Mouse (Mus musculus): ENCODE results near the gene Sept11. TPM values are rescaled to one million over a fixed set of nuclear protein-coding genes. Genes with fewer than 3 reads are reported as not detected.

The Sept11 gene
- polyA plus RNA-seq, 1 experiment: 171 TPM

DNA sequence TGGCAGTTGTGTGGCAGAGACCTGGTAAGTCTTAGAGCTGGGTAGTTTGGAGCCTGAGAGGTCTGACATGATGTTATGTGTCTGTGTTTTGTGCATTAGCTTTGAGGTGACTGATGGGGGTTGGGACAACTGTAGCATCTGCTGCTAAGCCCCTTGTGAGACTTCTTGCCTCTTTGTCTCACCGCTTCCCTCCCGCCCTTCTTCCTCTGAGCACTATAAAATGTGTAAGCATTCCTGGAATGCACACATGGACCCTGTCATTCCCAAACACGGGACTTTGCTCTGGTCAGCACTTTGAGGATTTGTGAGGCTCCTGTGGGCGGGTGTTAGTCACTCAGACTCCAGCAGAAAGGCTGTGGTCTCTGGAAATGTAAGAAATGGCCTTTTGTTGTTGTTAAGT is 36.7 kb downstream of the Sept11 start:
- no peak overlapping the region for H3K27ac ChIP-seq (ENCODE audit: insufficient read depth, low read depth, low read length)
- WGBS: 68% methylated on average over 4 of the region's 4 CpGs
- no peak overlapping the region for H3K4me3 ChIP-seq (ENCODE audit: insufficient read depth, low read depth, low read length)
- peaks cover 32% of the 10 kb centered on the region for H3K4me1 ChIP-seq (ENCODE audit: control insufficient read depth, insufficient read depth, low read length)
- TF ChIP-seq CTCF (IDR thresholded peaks at IDR 0.05; ENCODE audit: insufficient read depth, low read depth, low read length) (no peak), POLR2A (IDR thresholded peaks at IDR 0.05; ENCODE audit: insufficient read depth, low read depth, low read length) (no peak)

DNA sequence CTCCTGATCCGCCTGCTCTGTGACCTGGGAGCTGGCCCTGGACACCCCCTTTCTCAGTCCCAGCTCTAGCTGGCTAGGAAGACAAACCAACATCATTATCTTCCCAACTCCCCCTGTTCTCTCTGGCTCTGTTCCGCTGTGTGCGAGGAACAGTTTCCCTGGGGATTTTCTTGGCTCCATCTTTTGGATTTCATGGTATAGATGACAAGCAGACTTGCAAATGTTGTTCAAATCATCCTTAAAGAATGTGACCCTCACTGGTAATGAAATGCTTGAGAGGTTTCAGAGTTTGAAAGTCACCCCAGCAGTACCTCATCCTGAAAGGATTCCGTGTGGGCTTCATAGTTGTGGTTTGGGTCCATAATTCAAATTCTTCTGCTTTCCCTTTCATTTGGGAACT is 38.2 kb downstream of the Sept11 start:
- H3K4me1 ChIP-seq (ENCODE audit: control insufficient read depth, insufficient read depth, low read length): peaks cover 26% of the 10 kb centered on the region

GRCm38 (mm10) chr5:93133445-93134244 is 40.4 kb downstream of the Sept11 start:
- no peak for TF ChIP-seq POLR2A (IDR thresholded peaks at IDR 0.05; ENCODE audit: insufficient read depth, low read depth, low read length)
- no peak for TF ChIP-seq CTCF (IDR thresholded peaks at IDR 0.05; ENCODE audit: insufficient read depth, low read depth, low read length)
- H3K4me1 ChIP-seq (ENCODE audit: control insufficient read depth, insufficient read depth, low read length): peaks cover 27% of the 10 kb centered on the region

More for the DNA sequence above, 38.2 kb downstream of the Sept11 start:
- Histone ChIP-seq H3K4me3 (ENCODE audit: insufficient read depth, low read depth, low read length) (no peak overlapping the region), H3K27ac (ENCODE audit: insufficient read depth, low read depth, low read length) (no peak overlapping the region)
- WGBS: 87% methylated on average over 4 of the region's 4 CpGs
- TF ChIP-seq POLR2A (IDR thresholded peaks at IDR 0.05; ENCODE audit: insufficient read depth, low read depth, low read length) (no peak), CTCF (IDR thresholded peaks at IDR 0.05; ENCODE audit: insufficient read depth, low read depth, low read length) (no peak)

GRCm38 (mm10) chr5:93135368-93136107 is 42.3 kb downstream of the Sept11 start:
- 73% methylated on average over 10 of the region's 10 CpGs for WGBS
- TF ChIP-seq POLR2A (IDR thresholded peaks at IDR 0.05; ENCODE audit: insufficient read depth, low read depth, low read length): no peak
- no peak for TF ChIP-seq CTCF (IDR thresholded peaks at IDR 0.05; ENCODE audit: insufficient read depth, low read depth, low read length)
- H3K4me3 ChIP-seq (ENCODE audit: insufficient read depth, low read depth, low read length): no peak overlapping the region
- peak overlapping the region; percentile 6; the same call in 1 of the 2 replicates for H3K27ac ChIP-seq (ENCODE audit: insufficient read depth, low read depth, low read length)
- H3K4me1 ChIP-seq (ENCODE audit: control insufficient read depth, insufficient read depth, low read length): peaks cover 18% of the 10 kb centered on the region

More at GRCm38 (mm10) chr5:93133445-93134244, 40.4 kb downstream of the Sept11 start:
- peak overlapping the region; percentile 6; the same call in 1 of the 2 replicates for H3K4me3 ChIP-seq (ENCODE audit: insufficient read depth, low read depth, low read length)
- peak overlapping the region; percentile 63 for H3K27ac ChIP-seq (ENCODE audit: insufficient read depth, low read depth, low read length)
- WGBS: 11% methylated on average over 10 of the region's 10 CpGs

GRCm38 (mm10) chr5:93136956-93137586 is 43.8 kb downstream of the Sept11 start:
- H3K4me3 ChIP-seq (ENCODE audit: insufficient read depth, low read depth, low read length): no peak overlapping the region
- TF ChIP-seq POLR2A (IDR thresholded peaks at IDR 0.05; ENCODE audit: insufficient read depth, low read depth, low read length): no peak
- TF ChIP-seq CTCF (IDR thresholded peaks at IDR 0.05; ENCODE audit: insufficient read depth, low read depth, low read length): no peak
- H3K4me1 ChIP-seq (ENCODE audit: control insufficient read depth, insufficient read depth, low read length): peaks cover 15% of the 10 kb centered on the region
- peak overlapping the region; percentile 82 for H3K27ac ChIP-seq (ENCODE audit: insufficient read depth, low read depth, low read length)
- WGBS: 19% methylated on average over 5 of the region's 5 CpGs

- H3K27ac ChIP-seq (ENCODE audit: insufficient read depth, low read depth, low read length): no peak overlapping the region; the same call in 1 of the 2 replicates
- no peak overlapping the region for H3K4me3 ChIP-seq (ENCODE audit: insufficient read depth, low read depth, low read length)
- 93% methylated on average over 9 of the region's 9 CpGs for WGBS
- TF ChIP-seq CTCF (IDR thresholded peaks at IDR 0.05; ENCODE audit: insufficient read depth, low read depth, low read length): no peak
- peaks cover 15% of the 10 kb centered on the region for H3K4me1 ChIP-seq (ENCODE audit: control insufficient read depth, insufficient read depth, low read length)
These were observed 46.1 kb downstream of the Sept11 start for GRCm38 (mm10) chr5:93139350-93139749.

DNA sequence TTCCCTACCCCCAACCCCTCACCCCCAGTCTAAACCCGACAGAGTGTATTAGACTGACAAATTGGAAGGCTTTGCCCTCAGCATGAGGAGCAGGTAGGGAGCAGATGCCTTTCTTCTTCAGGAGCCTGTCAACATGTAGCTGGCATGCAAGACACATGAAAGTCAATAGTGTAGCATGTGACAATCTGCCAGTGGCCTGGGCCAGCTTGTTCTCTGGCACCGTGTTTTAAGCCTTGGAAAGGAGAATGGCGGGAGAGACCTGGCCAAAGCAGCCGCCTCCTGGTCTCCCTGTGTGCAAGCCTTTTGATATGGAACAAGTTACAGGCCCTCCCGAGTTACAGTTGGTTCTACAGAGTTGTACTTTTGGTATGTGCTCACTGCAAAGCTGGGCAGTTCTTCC is 47.5 kb downstream of the Sept11 start:
- Histone ChIP-seq H3K4me1 (ENCODE audit: control insufficient read depth, insufficient read depth, low read length) (peaks cover 15% of the 10 kb centered on the region), H3K27ac (ENCODE audit: insufficient read depth, low read depth, low read length) (no peak overlapping the region), H3K4me3 (ENCODE audit: insufficient read depth, low read depth, low read length) (no peak overlapping the region)
- WGBS: 53% methylated on average over 5 of the region's 5 CpGs
- no peak for TF ChIP-seq CTCF (IDR thresholded peaks at IDR 0.05; ENCODE audit: insufficient read depth, low read depth, low read length)
- TF ChIP-seq POLR2A (IDR thresholded peaks at IDR 0.05; ENCODE audit: insufficient read depth, low read depth, low read length): no peak

GRCm38 (mm10) chr5:93143360-93144091 is 50.3 kb downstream of the Sept11 start:
- Histone ChIP-seq H3K27ac (ENCODE audit: insufficient read depth, low read depth, low read length) (no peak overlapping the region), H3K4me3 (ENCODE audit: insufficient read depth, low read depth, low read length) (no peak overlapping the region), H3K4me1 (ENCODE audit: control insufficient read depth, insufficient read depth, low read length) (peaks cover 16% of the 10 kb centered on the region)
- no peak for TF ChIP-seq CTCF (IDR thresholded peaks at IDR 0.05; ENCODE audit: insufficient read depth, low read depth, low read length)
- TF ChIP-seq POLR2A (IDR thresholded peaks at IDR 0.05; ENCODE audit: insufficient read depth, low read depth, low read length): no peak
- WGBS: 59% methylated on average over 12 of the region's 12 CpGs

Data from olfactory bulb, adult 2 months (tissue).